Mouse (Mus musculus) forebrain, embryonic 14.5 days (tissue): ENCODE measurements around the gene Glis3. TPM values are rescaled to one million over a fixed set of nuclear protein-coding genes. Genes with fewer than 3 reads are reported as not detected.

ENCODE experiments used
- ATAC-seq: fragments of 200-750 bp; cut with Nextera tagmentation; 2 replicates; pipeline ENCODE4 v1.8.0; 2017; ENCODE audit warnings: mild to moderate bottlenecking, moderate library complexity
- DNase-seq: peaks from one replicate; pipeline ENCODE4 v3.0.0-alpha.2; 2015; ENCODE audit warnings: low spot score
- H3K27ac ChIP-seq: fragments of 300-500 bp; sonication (generic); 2 replicates; pipeline ENCODE4 v1.5.1; 2014; ENCODE audit warnings: low read depth, mild to moderate bottlenecking, control low read depth, low read length, moderate library complexity
- H3K27me3 ChIP-seq: fragments of 300-500 bp; sonication (generic); replicated peaks from 2 replicates; pipeline ENCODE4 v1.6.1; 2014; ENCODE audit warnings: low read length, control low read depth, mixed read lengths; ENCODE audit not compliant: control insufficient read depth, insufficient read depth
- H3K36me3 ChIP-seq: fragments of 300-500 bp; sonication (generic); 2 replicates; pipeline ENCODE4 v1.6.1; 2014; ENCODE audit warnings: low read length, control low read depth; ENCODE audit not compliant: control insufficient read depth, insufficient read depth
- H3K4me1 ChIP-seq: fragments of 300-500 bp; sonication (generic); 2 replicates; pipeline ENCODE4 v1.6.1; 2014; ENCODE audit warnings: antibody characterized with exemption, low read length, control low read depth; ENCODE audit not compliant: control insufficient read depth, insufficient read depth
- H3K4me2 ChIP-seq: fragments of 300-500 bp; sonication (generic); 2 replicates; pipeline ENCODE4 v1.6.1; 2014; ENCODE audit warnings: mild to moderate bottlenecking, control low read depth, low read length
- H3K4me3 ChIP-seq: fragments of 300-500 bp; sonication (generic); 2 replicates; pipeline ENCODE4 v1.5.1; 2014; ENCODE audit warnings: low read depth, low read length, control low read depth
- H3K9ac ChIP-seq: fragments of 300-500 bp; sonication (generic); 2 replicates; pipeline ENCODE4 v1.6.1; 2014; ENCODE audit warnings: mild to moderate bottlenecking, low read length, control low read depth, moderate library complexity
- H3K9me3 ChIP-seq: fragments of 300-500 bp; sonication (generic); replicated peaks from 2 replicates; pipeline ENCODE4 v1.6.1; 2016; ENCODE audit warnings: low read length, control low read depth, mixed read lengths; ENCODE audit not compliant: control insufficient read depth
- WGBS: fragments of 180-500 bp; shearing (Covaris S2); extraction: QIAGEN DNeasy Blood & Tissue Kit; methylation state at CpG from one replicate; pipeline ENCODE4 v1.1.7; 2014; 5-methylcytosine and 5-hydroxymethylcytosine counted together
- polyA plus RNA-seq: library from polyadenylated mRNA; unstranded; fragments of >200 nt; fragmentation: Nextera tagmentation; extraction: Ambion mirVana; gene quantifications from 2 replicates; pipeline ENCODE4 v1.2.1, GENCODE M21; 2014

The Glis3 gene
- 0.46 and 1.1 TPM in 2 replicates for polyA plus RNA-seq

DNA sequence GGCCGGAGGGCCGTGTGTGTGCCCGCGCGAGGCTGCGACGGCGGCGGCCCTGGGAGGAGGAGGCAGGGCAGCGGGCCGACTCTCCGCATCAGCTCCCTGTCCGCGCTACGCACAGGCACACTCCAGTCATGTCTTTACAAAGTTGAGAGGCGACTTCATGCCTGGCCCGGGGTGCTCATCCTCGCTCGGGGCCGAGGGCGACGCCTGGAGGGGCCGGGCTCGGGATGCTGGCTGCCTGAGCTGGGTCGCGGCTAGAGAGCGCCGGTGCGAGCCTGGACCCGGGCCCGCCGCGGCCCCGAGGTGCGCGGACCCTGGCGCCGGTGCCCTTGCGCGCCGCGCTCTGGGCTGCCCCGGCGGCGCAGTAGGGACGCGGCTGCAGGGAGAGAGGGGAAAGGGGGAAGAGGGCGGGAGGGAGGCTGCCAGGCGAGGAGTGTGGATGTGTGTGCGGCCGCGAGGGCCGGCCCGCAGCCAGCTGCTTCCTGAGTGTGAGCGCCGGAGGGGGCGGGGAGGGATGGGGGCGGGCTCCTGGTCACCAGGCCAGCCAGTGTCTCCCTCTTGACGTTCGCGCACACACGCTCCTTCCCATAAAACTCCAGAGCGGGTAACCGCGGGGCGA, at the start of gene Glis3:
Glis3 (minus strand) TSS at position 302 of the 616 bp plus-strand sequence.
- Histone ChIP-seq H3K27ac (no peak within 1 kb of the TSS), H3K4me2 (peak within 1 kb of the TSS; percentile 99), H3K9me3 (no peaks in the 10 kb centered on the region), H3K27me3 (peaks cover 30% of the 10 kb centered on the region), H3K9ac (peak within 1 kb of the TSS; percentile 60), H3K4me1 (peaks cover 19% of the 10 kb centered on the region), H3K4me3 (peak within 1 kb of the TSS; percentile 53), H3K36me3 (no peaks in the 10 kb centered on the region)
- ATAC-seq: peak; percentile 89
- DNase-seq: peak; percentile 70
- under 1% methylated on average over 62 of the region's 66 CpGs for WGBS

- no peaks in the 10 kb centered on the region for H3K9me3 ChIP-seq
- peak; percentile 88 for DNase-seq
- 55% methylated on average over 18 of the region's 18 CpGs for WGBS
- no peak overlapping the region for H3K4me3 ChIP-seq
- no peak for ATAC-seq
- H3K27ac ChIP-seq: no peak overlapping the region
- no peak overlapping the region for H3K9ac ChIP-seq
- H3K27me3 ChIP-seq: no peaks in the 10 kb centered on the region
- H3K4me1 ChIP-seq: no peaks in the 10 kb centered on the region
- H3K36me3 ChIP-seq: no peaks in the 10 kb centered on the region
- no peak overlapping the region for H3K4me2 ChIP-seq
Observed at GRCm38 (mm10) chr19:28726161-28726880, 46.4 kb upstream of the Glis3 start.

DNA sequence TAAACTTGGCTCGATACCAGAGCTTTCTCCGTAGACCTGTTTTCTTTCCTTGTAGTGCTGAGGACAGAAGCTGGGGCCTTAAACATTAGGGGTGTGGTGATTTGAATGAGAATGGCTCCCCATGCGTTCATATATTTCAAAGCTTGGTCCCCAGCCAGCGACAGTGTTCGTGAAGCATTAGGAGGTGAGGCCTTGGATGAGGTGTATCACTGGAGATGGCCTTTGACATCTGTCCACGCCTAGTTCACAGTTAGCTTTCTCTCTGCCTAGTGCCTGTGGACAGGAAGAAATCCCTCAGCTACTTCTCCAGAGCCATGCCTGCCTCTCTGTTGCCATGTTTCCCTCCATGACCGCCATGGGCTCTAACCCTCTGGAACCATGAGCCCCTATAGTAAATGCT, 44.8 kb upstream of the Glis3 start:
- Histone ChIP-seq H3K4me1 (no peaks in the 10 kb centered on the region), H3K9me3 (no peaks in the 10 kb centered on the region), H3K4me2 (no peak overlapping the region), H3K9ac (no peak overlapping the region), H3K4me3 (no peak overlapping the region), H3K27ac (no peak overlapping the region), H3K36me3 (no peaks in the 10 kb centered on the region), H3K27me3 (no peaks in the 10 kb centered on the region)
- WGBS: 66% methylated on average over 7 of the region's 7 CpGs
- ATAC-seq: no peak
- DNase-seq: no peak

- no peak overlapping the region for H3K4me3 ChIP-seq
- DNase-seq (no peak), ATAC-seq (no peak)
- H3K27me3 ChIP-seq: no peaks in the 10 kb centered on the region
- H3K4me2 ChIP-seq: no peak overlapping the region
- H3K27ac ChIP-seq: no peak overlapping the region
- no peaks in the 10 kb centered on the region for H3K9me3 ChIP-seq
- no peaks in the 10 kb centered on the region for H3K4me1 ChIP-seq
- H3K36me3 ChIP-seq: no peaks in the 10 kb centered on the region
- H3K9ac ChIP-seq: no peak overlapping the region
- WGBS: 88% methylated on average over 4 of the region's 4 CpGs
Observed at GRCm38 (mm10) chr19:28722626-28723025, 42.7 kb upstream of the Glis3 start.

- no peaks in the 10 kb centered on the region for H3K27me3 ChIP-seq
- H3K36me3 ChIP-seq: no peaks in the 10 kb centered on the region
- no peak overlapping the region for H3K27ac ChIP-seq
- H3K4me3 ChIP-seq: no peak overlapping the region
- ATAC-seq (no peak), DNase-seq (no peak)
- WGBS: 77% methylated on average over 10 of the region's 10 CpGs
- H3K4me1 ChIP-seq: no peaks in the 10 kb centered on the region
- H3K9ac ChIP-seq: no peak overlapping the region
- H3K4me2 ChIP-seq: no peak overlapping the region
- H3K9me3 ChIP-seq: no peaks in the 10 kb centered on the region
Observed at GRCm38 (mm10) chr19:28721834-28722233, 42.0 kb upstream of the Glis3 start.

DNA sequence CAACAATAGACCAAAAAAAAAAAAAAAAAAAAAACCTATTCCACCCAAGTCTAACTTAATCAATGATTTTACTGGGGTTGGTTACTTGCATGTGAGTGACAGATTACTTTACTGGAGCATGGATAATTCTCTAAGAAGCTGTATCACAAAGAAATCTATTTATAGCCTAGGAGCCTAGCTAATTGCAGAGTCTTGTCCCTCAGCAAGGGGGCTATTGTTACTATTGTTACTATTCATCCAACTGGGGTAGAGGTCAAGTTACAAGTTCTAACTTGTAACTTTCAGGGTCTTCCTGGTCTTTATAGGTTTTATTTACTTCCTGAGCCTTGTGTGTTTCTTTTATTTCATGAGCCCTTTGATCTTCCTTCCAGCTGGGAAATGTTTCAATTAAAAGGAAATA, 40.1 kb upstream of the Glis3 start:
- Histone ChIP-seq H3K36me3 (no peaks in the 10 kb centered on the region), H3K27me3 (no peaks in the 10 kb centered on the region)
- peak; percentile 5 for DNase-seq

GRCm38 (mm10) chr19:28714674-28715073, 34.8 kb upstream of the Glis3 start:
- ATAC-seq: no peak
- DNase-seq: no peak
- no peaks in the 10 kb centered on the region for H3K4me1 ChIP-seq
- H3K9ac ChIP-seq: no peak overlapping the region
- no peak overlapping the region for H3K4me2 ChIP-seq
- no peak overlapping the region for H3K27ac ChIP-seq
- WGBS: 86% methylated on average over 4 of the region's 4 CpGs
- H3K36me3 ChIP-seq: no peaks in the 10 kb centered on the region
- no peak overlapping the region for H3K4me3 ChIP-seq
- no peaks in the 10 kb centered on the region for H3K9me3 ChIP-seq
- no peaks in the 10 kb centered on the region for H3K27me3 ChIP-seq

More for the DNA sequence above, 40.1 kb upstream of the Glis3 start:
- Histone ChIP-seq H3K4me2 (no peak overlapping the region), H3K27ac (no peak overlapping the region), H3K9ac (no peak overlapping the region), H3K4me1 (no peaks in the 10 kb centered on the region), H3K4me3 (no peak overlapping the region), H3K9me3 (no peaks in the 10 kb centered on the region)
- ATAC-seq: no peak

GRCm38 (mm10) chr19:28697718-28698117, 17.8 kb upstream of the Glis3 start:
- Histone ChIP-seq H3K4me3 (no peak overlapping the region), H3K36me3 (no peaks in the 10 kb centered on the region), H3K9me3 (no peaks in the 10 kb centered on the region), H3K4me1 (no peaks in the 10 kb centered on the region), H3K27ac (no peak overlapping the region), H3K4me2 (no peak overlapping the region), H3K9ac (no peak overlapping the region), H3K27me3 (no peaks in the 10 kb centered on the region)
- no peak for ATAC-seq
- no peak for DNase-seq
- 68% methylated on average over 3 of the region's 3 CpGs for WGBS

- no peaks in the 10 kb centered on the region for H3K36me3 ChIP-seq
- H3K27me3 ChIP-seq: no peaks in the 10 kb centered on the region
- ATAC-seq (no peak), DNase-seq (no peak)
- H3K4me2 ChIP-seq: no peak overlapping the region
- H3K9ac ChIP-seq: no peak overlapping the region
- 77% methylated on average over 4 of the region's 4 CpGs for WGBS
- H3K4me3 ChIP-seq: no peak overlapping the region
- H3K4me1 ChIP-seq: peaks cover 3% of the 10 kb centered on the region; the same call in 1 of the 2 replicates
- H3K9me3 ChIP-seq: no peaks in the 10 kb centered on the region
- no peak overlapping the region for H3K27ac ChIP-seq
Observed at GRCm38 (mm10) chr19:28686398-28686797, 6.5 kb upstream of the Glis3 start.
